Mouse (Mus musculus): ENCODE results near the gene Enkd1. TPM values are rescaled to one million over a fixed set of nuclear protein-coding genes. Genes with fewer than 3 reads are reported as not detected.

Enkd1 gene
- polyA plus RNA-seq, 1 experiment from 2014 or later: 13.3 TPM

DNA sequence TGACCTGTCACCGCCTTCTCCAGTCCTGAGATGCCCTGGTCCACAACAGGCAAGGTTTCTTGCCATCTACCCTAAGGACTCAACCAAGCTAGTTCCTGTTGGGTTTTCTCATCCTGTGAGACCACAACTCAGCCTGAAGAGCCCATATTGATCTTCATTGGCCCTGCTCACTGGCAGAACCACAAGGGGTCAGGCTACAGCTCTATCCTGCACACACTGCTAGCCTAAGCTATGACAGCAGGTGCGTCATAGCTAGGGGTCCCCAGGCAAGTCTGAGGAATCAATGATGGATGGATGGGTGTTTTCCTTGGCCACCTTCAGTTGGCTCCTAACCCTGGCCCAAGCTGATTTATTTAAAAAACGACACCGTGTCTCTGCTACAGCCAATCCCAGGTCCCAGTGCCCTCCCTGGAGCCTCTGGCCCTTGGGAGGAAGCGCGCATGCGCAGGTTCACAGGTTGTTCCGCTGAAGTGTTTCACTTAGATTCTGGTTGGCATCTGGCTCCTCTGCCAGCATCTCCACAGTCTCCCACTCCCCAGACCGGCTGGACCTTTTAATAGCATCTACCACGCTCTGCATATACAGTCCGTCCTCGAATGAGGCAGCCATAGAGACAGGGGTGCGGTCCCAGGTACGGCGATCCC, 8.4 kb upstream of the Enkd1 start:
- Histone ChIP-seq H3K36me3 (peaks cover 11% of the 10 kb centered on the region), H3K9ac (no peak overlapping the region), H3K4me1 (no peaks in the 10 kb centered on the region), H3K27ac (replicated peaks) (no peak overlapping the region), H3K4me2 (no peak overlapping the region), H3K4me3 (no peak overlapping the region), H3K9me3 (no peaks in the 10 kb centered on the region), H3K27me3 (replicated peaks) (no peaks in the 10 kb centered on the region)
- 85% methylated on average over 15 of the region's 15 CpGs for WGBS
- no peak for ATAC-seq (ENCODE audit: extremely low read depth, insufficient number of reproducible peaks, low FRiP score, low TSS enrichment)

GRCm38 (mm10) chr8:105715042-105715441, 7.0 kb upstream of the Enkd1 start:
- no peak for ATAC-seq (ENCODE audit: extremely low read depth, insufficient number of reproducible peaks, low FRiP score, low TSS enrichment)

GRCm38 (mm10) chr8:105714139-105714538, 6.1 kb upstream of the Enkd1 start:
- Histone ChIP-seq H3K36me3 (peaks cover 11% of the 10 kb centered on the region), H3K4me2 (no peak overlapping the region), H3K9me3 (no peaks in the 10 kb centered on the region), H3K4me1 (no peaks in the 10 kb centered on the region), H3K27me3 (replicated peaks) (no peaks in the 10 kb centered on the region), H3K9ac (no peak overlapping the region), H3K27ac (replicated peaks) (no peak overlapping the region), H3K4me3 (no peak overlapping the region)
- peak; percentile 43; the same call in 1 of the 2 replicates for ATAC-seq (ENCODE audit: extremely low read depth, insufficient number of reproducible peaks, low FRiP score, low TSS enrichment)
- 6% methylated on average over 3 of the region's 3 CpGs for WGBS

More at GRCm38 (mm10) chr8:105715042-105715441, 7.0 kb upstream of the Enkd1 start:
- Histone ChIP-seq H3K4me3 (no peak overlapping the region), H3K27ac (replicated peaks) (peak overlapping the region; percentile 57), H3K27me3 (replicated peaks) (no peaks in the 10 kb centered on the region), H3K4me2 (no peak overlapping the region), H3K9me3 (no peaks in the 10 kb centered on the region), H3K4me1 (no peaks in the 10 kb centered on the region), H3K36me3 (peaks cover 11% of the 10 kb centered on the region), H3K9ac (no peak overlapping the region)
- WGBS: 63% methylated on average over 6 of the region's 6 CpGs

GRCm38 (mm10) chr8:105712286-105712685, 4.3 kb upstream of the Enkd1 start:
- no peak overlapping the region for H3K4me3 ChIP-seq
- ATAC-seq (ENCODE audit: extremely low read depth, insufficient number of reproducible peaks, low FRiP score, low TSS enrichment): no peak
- no peak overlapping the region for H3K4me2 ChIP-seq
- peaks cover 4% of the 10 kb centered on the region for H3K4me1 ChIP-seq
- H3K27me3 ChIP-seq (replicated peaks): no peaks in the 10 kb centered on the region
- H3K27ac ChIP-seq (replicated peaks): no peak overlapping the region
- no peaks in the 10 kb centered on the region for H3K9me3 ChIP-seq
- no peak overlapping the region for H3K9ac ChIP-seq
- 84% methylated on average over 3 of the region's 3 CpGs for WGBS
- peaks cover 10% of the 10 kb centered on the region for H3K36me3 ChIP-seq

- no peak for ATAC-seq (ENCODE audit: extremely low read depth, insufficient number of reproducible peaks, low FRiP score, low TSS enrichment)
- WGBS: 68% methylated on average over 14 of the region's 14 CpGs
Observed at GRCm38 (mm10) chr8:105709317-105709716, 1.3 kb upstream of the Enkd1 start.

GRCm38 (mm10) chr8:105708675-105709074, 665 bp upstream of the Enkd1 start:
- no peak for ATAC-seq (ENCODE audit: extremely low read depth, insufficient number of reproducible peaks, low FRiP score, low TSS enrichment)
- no peak overlapping the region for H3K9ac ChIP-seq
- H3K27me3 ChIP-seq (replicated peaks): no peaks in the 10 kb centered on the region
- no peaks in the 10 kb centered on the region for H3K9me3 ChIP-seq
- no peak overlapping the region for H3K4me2 ChIP-seq
- no peak overlapping the region for H3K4me3 ChIP-seq
- H3K27ac ChIP-seq (replicated peaks): no peak overlapping the region
- H3K36me3 ChIP-seq: peaks cover 7% of the 10 kb centered on the region; the same call in 1 of the 2 replicates
- peaks cover 12% of the 10 kb centered on the region for H3K4me1 ChIP-seq
- WGBS: 87% methylated on average over 8 of the region's 8 CpGs

More at GRCm38 (mm10) chr8:105709317-105709716, 1.3 kb upstream of the Enkd1 start:
- Histone ChIP-seq H3K9me3 (no peaks in the 10 kb centered on the region), H3K36me3 (peaks cover under 1% of the 10 kb centered on the region; the same call in 1 of the 2 replicates), H3K4me3 (no peak overlapping the region), H3K27me3 (replicated peaks) (no peaks in the 10 kb centered on the region), H3K4me2 (no peak overlapping the region), H3K27ac (replicated peaks) (no peak overlapping the region), H3K9ac (no peak overlapping the region), H3K4me1 (peaks cover 12% of the 10 kb centered on the region)

- 82% methylated on average over 12 of the region's 12 CpGs for WGBS
- no peaks in the 10 kb centered on the region for H3K9me3 ChIP-seq
- no peaks in the 10 kb centered on the region for H3K27me3 ChIP-seq (replicated peaks)
- no peak for ATAC-seq (ENCODE audit: extremely low read depth, insufficient number of reproducible peaks, low FRiP score, low TSS enrichment)
- H3K9ac ChIP-seq: peak overlapping the region; percentile 88; the same call in 1 of the 2 replicates
- H3K27ac ChIP-seq (replicated peaks): no peak overlapping the region
- peak overlapping the region; percentile 99 for H3K4me2 ChIP-seq
- peaks cover 18% of the 10 kb centered on the region for H3K36me3 ChIP-seq
- H3K4me1 ChIP-seq: peaks cover 24% of the 10 kb centered on the region
- no peak overlapping the region for H3K4me3 ChIP-seq
Observed at GRCm38 (mm10) chr8:105706426-105706825, 1.6 kb downstream of the Enkd1 start.

- Histone ChIP-seq H3K27ac (replicated peaks) (no peak overlapping the region), H3K27me3 (replicated peaks) (no peaks in the 10 kb centered on the region), H3K36me3 (peaks cover 18% of the 10 kb centered on the region), H3K4me3 (no peak overlapping the region), H3K4me1 (peaks cover 28% of the 10 kb centered on the region), H3K4me2 (no peak overlapping the region), H3K9ac (no peak overlapping the region), H3K9me3 (no peaks in the 10 kb centered on the region)
- ATAC-seq (ENCODE audit: extremely low read depth, insufficient number of reproducible peaks, low FRiP score, low TSS enrichment): no peak
- WGBS: 85% methylated on average over 6 of the region's 6 CpGs
Observed at GRCm38 (mm10) chr8:105704955-105705354, 3.1 kb downstream of the Enkd1 start.

DNA sequence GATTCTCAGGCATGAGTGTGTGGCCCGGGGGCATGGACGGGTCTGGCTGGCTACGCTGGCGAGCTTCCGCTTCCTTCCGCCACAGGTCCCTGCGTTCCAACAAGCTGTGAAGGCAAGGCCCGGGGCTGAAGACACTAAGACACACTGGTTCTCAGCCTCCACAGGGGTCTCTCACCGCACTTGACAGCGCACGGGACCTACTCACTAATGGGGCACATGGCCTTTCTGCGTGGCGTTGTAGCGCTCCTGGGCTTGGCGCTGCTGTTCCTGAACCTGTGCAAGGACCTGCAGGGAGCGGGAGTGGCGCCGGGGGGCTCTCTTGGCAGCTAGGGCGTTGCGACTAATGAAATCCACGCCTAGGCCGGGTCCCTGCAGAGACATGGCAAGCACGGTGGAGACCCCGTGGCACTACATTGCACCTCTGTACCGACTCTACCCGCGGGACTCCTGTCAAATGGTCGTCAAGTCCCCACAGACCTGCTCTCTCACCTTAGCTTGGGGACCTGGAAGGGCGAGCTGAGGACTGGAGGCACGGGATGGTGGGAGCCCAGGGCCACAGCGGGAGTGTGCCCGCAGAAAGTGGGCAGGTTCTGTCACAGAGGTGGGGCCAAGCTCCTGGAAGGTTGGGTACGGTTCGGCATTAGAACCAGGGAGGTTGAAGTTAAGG, 3.7 kb downstream of the Enkd1 start:
- 90% methylated on average over 34 of the region's 34 CpGs for WGBS
- Histone ChIP-seq H3K9ac (no peak overlapping the region), H3K9me3 (no peaks in the 10 kb centered on the region), H3K27ac (replicated peaks) (no peak overlapping the region), H3K4me2 (no peak overlapping the region), H3K36me3 (peaks cover 20% of the 10 kb centered on the region), H3K4me3 (no peak overlapping the region), H3K4me1 (peaks cover 34% of the 10 kb centered on the region), H3K27me3 (replicated peaks) (no peaks in the 10 kb centered on the region)
- ATAC-seq (ENCODE audit: extremely low read depth, insufficient number of reproducible peaks, low FRiP score, low TSS enrichment): no peak

GRCm38 (mm10) chr8:105702731-105703415, 5.1 kb downstream of the Enkd1 start:
- Histone ChIP-seq H3K4me1 (peaks cover 34% of the 10 kb centered on the region), H3K27me3 (replicated peaks) (no peaks in the 10 kb centered on the region), H3K4me2 (no peak overlapping the region), H3K36me3 (peaks cover 33% of the 10 kb centered on the region), H3K27ac (replicated peaks) (no peak overlapping the region), H3K4me3 (no peak overlapping the region), H3K9me3 (no peaks in the 10 kb centered on the region), H3K9ac (no peak overlapping the region)
- ATAC-seq (ENCODE audit: extremely low read depth, insufficient number of reproducible peaks, low FRiP score, low TSS enrichment): no peak
- 90% methylated on average over 24 of the region's 24 CpGs for whole genome bisulfite sequencing

GRCm38 (mm10) chr8:105702001-105702401, 6.0 kb downstream of the Enkd1 start:
- 45% methylated on average over 18 of the region's 18 CpGs for WGBS
- Histone ChIP-seq H3K4me1 (peaks cover 27% of the 10 kb centered on the region), H3K9me3 (no peaks in the 10 kb centered on the region), H3K36me3 (peaks cover 42% of the 10 kb centered on the region), H3K27ac (replicated peaks) (peak overlapping the region; percentile 44; the same call in 1 of the 2 replicates), H3K4me2 (peak overlapping the region; percentile 97), H3K9ac (peak overlapping the region; percentile 85), H3K27me3 (replicated peaks) (no peaks in the 10 kb centered on the region), H3K4me3 (peak overlapping the region; percentile 84)
- ATAC-seq (ENCODE audit: extremely low read depth, insufficient number of reproducible peaks, low FRiP score, low TSS enrichment): no peak

Data from heart, embryonic 13.5 days (tissue).